1 mouse cellular context compared by ENCODE assay signal in the genomic region with DNA sequence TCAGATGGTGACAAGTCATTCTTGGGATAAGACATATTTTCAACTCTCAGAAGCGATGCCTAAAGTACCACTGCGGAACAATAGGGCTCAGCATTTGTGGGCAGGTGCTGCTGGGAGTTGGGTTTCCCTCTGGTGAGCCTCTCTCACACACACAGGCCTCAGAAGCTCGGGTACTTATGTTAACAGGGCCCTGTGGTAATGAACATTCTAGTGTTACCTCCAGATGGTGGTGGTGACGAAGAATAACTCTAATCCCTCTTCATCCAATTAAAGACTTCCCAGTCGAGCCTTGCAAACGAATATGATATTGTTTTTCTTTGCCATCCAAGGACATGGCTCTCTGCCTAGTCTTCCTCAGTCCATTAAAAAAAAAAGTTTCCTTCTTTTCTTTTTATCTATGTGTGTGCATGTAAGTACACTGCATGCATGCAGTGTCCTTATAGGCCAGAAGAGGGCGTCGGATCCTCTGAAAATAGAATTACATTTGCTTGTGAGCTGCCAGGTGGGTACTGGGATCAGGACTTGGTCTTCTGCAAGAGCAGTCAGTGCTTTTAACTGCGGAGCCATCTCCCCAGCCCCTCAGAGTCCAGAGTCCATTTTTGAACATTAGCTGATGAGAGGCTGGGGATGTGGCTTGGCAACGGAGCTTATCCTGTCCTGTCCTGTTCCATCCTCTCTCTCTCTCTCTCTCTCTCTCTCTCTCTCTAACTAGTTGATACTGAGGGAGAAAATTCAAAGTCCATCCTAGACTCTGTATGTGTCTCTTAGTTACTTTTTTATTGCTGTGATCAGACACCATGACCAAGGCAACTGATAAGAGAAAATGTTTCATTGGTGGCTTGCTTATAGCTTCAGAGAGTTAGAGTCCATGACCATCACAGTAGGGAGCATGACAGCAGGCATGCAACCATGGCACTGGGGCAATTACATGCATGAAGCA.
TF ChIP-seq lines count a peak whose summit lies in the region.

No protein-coding gene starts in this region.

TF ChIP-seq in MEL, 35 proteins besides CTCF, POLR2A, EP300 and RAD21 (continued from another document):
- TF ChIP-seq GABPA (IDR thresholded peaks at IDR 0.05; ENCODE audit: low read depth, low read length) (no peak), MEF2A (IDR thresholded peaks at IDR 0.05; ENCODE audit: extremely low read depth, insufficient replicate concordance, low read depth, low read length, poor library complexity, severe bottlenecking) (no peak), MXI1 (IDR thresholded peaks at IDR 0.05; ENCODE audit: low read depth, low read length) (no peak), MAZ (IDR thresholded peaks at IDR 0.05; ENCODE audit: low read depth, low read length) (no peak), ZC3H11A (IDR thresholded peaks at IDR 0.05; ENCODE audit: low read depth, low read length) (peak; percentile 63), ZNF384 (IDR thresholded peaks at IDR 0.05; ENCODE audit: low read depth, low read length) (peak; percentile 65), KAT2A (conservative IDR thresholded peaks at IDR 0.05; ENCODE audit: low read depth, low read length) (no peak), USF1 (IDR thresholded peaks at IDR 0.05; ENCODE audit: low read depth, low read length) (no peak), TCF12 (IDR thresholded peaks at IDR 0.05; ENCODE audit: low read depth, low read length) (no peak), ETS1 (IDR thresholded peaks at IDR 0.05; ENCODE audit: low read depth, low read length) (no peak), CHD1 (IDR thresholded peaks at IDR 0.05; ENCODE audit: low read depth, low read length) (no peak), POLR2AphosphoS5 (IDR thresholded peaks at IDR 0.05; ENCODE audit: borderline replicate concordance, low read depth, low read length) (no peak), SMC3 (IDR thresholded peaks at IDR 0.05; ENCODE audit: low read depth, low read length) (peak; percentile 65), UBTF (IDR thresholded peaks at IDR 0.05; ENCODE audit: borderline replicate concordance, insufficient read depth, low read depth, low read length) (no peak), MYC (IDR thresholded peaks at IDR 0.05; ENCODE audit: low read depth, low read length) (no peak), TBP (IDR thresholded peaks at IDR 0.05; ENCODE audit: low read depth, low read length) (no peak)
